Mouse (Mus musculus) stomach, postnatal 0 days (tissue): ENCODE measurements around the gene Snx29.

Source experiments
- CTCF ChIP-seq: IDR thresholded peaks from 2 replicates; pipeline ENCODE4 v1.5.1; 2016; ENCODE audit warnings: antibody characterized with exemption, low read depth, mild to moderate bottlenecking, moderate library complexity
- EP300 ChIP-seq: optimal IDR thresholded peaks from 2 replicates; pipeline ENCODE3; 2016; ENCODE audit warnings: antibody characterized with exemption

GRCm38 (mm10) chr16:11366851-11367250 is 44.1 kb downstream of the Snx29 start:
- TF ChIP-seq CTCF, result no peak
- no peak for TF ChIP-seq EP300
